Mouse (Mus musculus): ENCODE measurements around the gene Mid1. TPM values are rescaled to one million over a fixed set of nuclear protein-coding genes. Genes with fewer than 3 reads are reported as not detected.
"Not testable (repeated sequence)": the region's sequence is repeated elsewhere in the genome, so short reads cannot be mapped to it uniquely, and the experiment has no call there.

The Mid1 gene
- polyA plus RNA-seq, 1 experiment from 2014 or later, result 27.4 TPM

GRCm38 (mm10) chrX:170002510-170003197, 317.7 kb downstream of the Mid1 start:
- 34% methylated on average over 4 of the region's 18 CpGs for WGBS
- not testable (repeated sequence) for H3K9me3 ChIP-seq (ENCODE audit: control insufficient read depth, low read length); H3K4me3 ChIP-seq (ENCODE audit: low read depth, low read length); H3K4me2 ChIP-seq (ENCODE audit: low read depth, low read length, severe bottlenecking); H3K9ac ChIP-seq (ENCODE audit: low read length); DNase-seq (ENCODE audit: low spot score); H3K4me1 ChIP-seq (replicated peaks; ENCODE audit: control insufficient read depth, insufficient read depth, low read length); H3K36me3 ChIP-seq (ENCODE audit: control insufficient read depth, insufficient read depth, low read length); H3K27ac ChIP-seq (ENCODE audit: low read depth, low read length); H3K27me3 ChIP-seq (ENCODE audit: control insufficient read depth, insufficient read depth, low read length)
- ATAC-seq (replicated peaks; ENCODE audit: low FRiP score), result peak; percentile 66

GRCm38 (mm10) chrX:170003536-170003935, 318.5 kb downstream of the Mid1 start:
- H3K4me2 ChIP-seq (ENCODE audit: low read depth, low read length, severe bottlenecking); H3K27me3 ChIP-seq (ENCODE audit: control insufficient read depth, insufficient read depth, low read length); H3K27ac ChIP-seq (ENCODE audit: low read depth, low read length); H3K4me3 ChIP-seq (ENCODE audit: low read depth, low read length); ATAC-seq (replicated peaks; ENCODE audit: low FRiP score); H3K9ac ChIP-seq (ENCODE audit: low read length); H3K4me1 ChIP-seq (replicated peaks; ENCODE audit: control insufficient read depth, insufficient read depth, low read length); H3K36me3 ChIP-seq (ENCODE audit: control insufficient read depth, insufficient read depth, low read length): not testable (repeated sequence)
- peaks cover 12% of the 10 kb centered on the region for H3K9me3 ChIP-seq (ENCODE audit: control insufficient read depth, low read length)
- DNase-seq (ENCODE audit: low spot score), result peak; percentile 6
- 25% methylated on average over 1 of the region's 1 CpGs for WGBS

DNA sequence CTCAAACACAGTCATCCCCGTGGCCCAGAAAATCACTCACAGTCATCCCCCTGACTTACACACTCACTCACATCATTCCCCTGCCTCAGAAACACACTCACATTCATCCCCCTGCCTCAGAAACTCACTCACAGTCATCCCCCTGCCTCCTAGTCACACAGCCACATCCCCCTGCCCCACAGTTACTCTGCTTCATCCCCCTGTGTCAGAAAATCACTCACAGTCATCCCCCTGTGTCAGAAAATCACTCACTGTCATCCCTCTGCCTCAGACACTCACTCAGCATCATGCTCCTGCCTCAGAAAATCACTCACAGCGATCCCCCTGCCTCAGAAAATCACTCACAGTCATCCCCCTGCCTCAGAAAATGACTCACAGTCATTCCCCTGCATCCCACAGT, 319.2 kb downstream of the Mid1 start:
- peak; percentile 8 for DNase-seq (ENCODE audit: low spot score)
- H3K27ac ChIP-seq (ENCODE audit: low read depth, low read length), result 0 out of 2 replicates have a peak overlapping the region, but pooled peaks have one; percentile 3

GRCm38 (mm10) chrX:170004793-170005192, 319.8 kb downstream of the Mid1 start:
- peaks cover 10% of the 10 kb centered on the region for H3K4me1 ChIP-seq (replicated peaks; ENCODE audit: control insufficient read depth, insufficient read depth, low read length)
- H3K9me3 ChIP-seq (ENCODE audit: control insufficient read depth, low read length), result peaks cover 21% of the 10 kb centered on the region
- not testable (repeated sequence) for H3K4me3 ChIP-seq (ENCODE audit: low read depth, low read length); ATAC-seq (replicated peaks; ENCODE audit: low FRiP score); H3K4me2 ChIP-seq (ENCODE audit: low read depth, low read length, severe bottlenecking); H3K36me3 ChIP-seq (ENCODE audit: control insufficient read depth, insufficient read depth, low read length); H3K9ac ChIP-seq (ENCODE audit: low read length); H3K27ac ChIP-seq (ENCODE audit: low read depth, low read length); H3K27me3 ChIP-seq (ENCODE audit: control insufficient read depth, insufficient read depth, low read length)
- WGBS, result 26% methylated on average over 5 of the region's 5 CpGs
- peak; percentile 49 for DNase-seq (ENCODE audit: low spot score)

More for the DNA sequence above, 319.2 kb downstream of the Mid1 start:
- ATAC-seq (replicated peaks; ENCODE audit: low FRiP score), result peak; percentile 13; the same call in 1 of the 2 replicates
- Histone ChIP-seq H3K4me1 (replicated peaks; ENCODE audit: control insufficient read depth, insufficient read depth, low read length) (peaks cover 10% of the 10 kb centered on the region), H3K9me3 (ENCODE audit: control insufficient read depth, low read length) (peaks cover 16% of the 10 kb centered on the region)
- H3K27me3 ChIP-seq (ENCODE audit: control insufficient read depth, insufficient read depth, low read length); H3K4me2 ChIP-seq (ENCODE audit: low read depth, low read length, severe bottlenecking); H3K9ac ChIP-seq (ENCODE audit: low read length); H3K4me3 ChIP-seq (ENCODE audit: low read depth, low read length); H3K36me3 ChIP-seq (ENCODE audit: control insufficient read depth, insufficient read depth, low read length): not testable (repeated sequence)
- 45% methylated on average over 2 of the region's 2 CpGs for WGBS

GRCm38 (mm10) chrX:170005194-170005593, 320.2 kb downstream of the Mid1 start:
- not testable (repeated sequence) for H3K27me3 ChIP-seq (ENCODE audit: control insufficient read depth, insufficient read depth, low read length); H3K27ac ChIP-seq (ENCODE audit: low read depth, low read length); H3K4me2 ChIP-seq (ENCODE audit: low read depth, low read length, severe bottlenecking); H3K36me3 ChIP-seq (ENCODE audit: control insufficient read depth, insufficient read depth, low read length); H3K9ac ChIP-seq (ENCODE audit: low read length); H3K4me3 ChIP-seq (ENCODE audit: low read depth, low read length)
- Histone ChIP-seq H3K9me3 (ENCODE audit: control insufficient read depth, low read length) (peaks cover 24% of the 10 kb centered on the region), H3K4me1 (replicated peaks; ENCODE audit: control insufficient read depth, insufficient read depth, low read length) (peaks cover 10% of the 10 kb centered on the region)
- WGBS, result 28% methylated on average over 12 of the region's 13 CpGs
- ATAC-seq (replicated peaks; ENCODE audit: low FRiP score) (peak; percentile 3; the same call in 1 of the 2 replicates), DNase-seq (ENCODE audit: low spot score) (peak; percentile 55)

DNA sequence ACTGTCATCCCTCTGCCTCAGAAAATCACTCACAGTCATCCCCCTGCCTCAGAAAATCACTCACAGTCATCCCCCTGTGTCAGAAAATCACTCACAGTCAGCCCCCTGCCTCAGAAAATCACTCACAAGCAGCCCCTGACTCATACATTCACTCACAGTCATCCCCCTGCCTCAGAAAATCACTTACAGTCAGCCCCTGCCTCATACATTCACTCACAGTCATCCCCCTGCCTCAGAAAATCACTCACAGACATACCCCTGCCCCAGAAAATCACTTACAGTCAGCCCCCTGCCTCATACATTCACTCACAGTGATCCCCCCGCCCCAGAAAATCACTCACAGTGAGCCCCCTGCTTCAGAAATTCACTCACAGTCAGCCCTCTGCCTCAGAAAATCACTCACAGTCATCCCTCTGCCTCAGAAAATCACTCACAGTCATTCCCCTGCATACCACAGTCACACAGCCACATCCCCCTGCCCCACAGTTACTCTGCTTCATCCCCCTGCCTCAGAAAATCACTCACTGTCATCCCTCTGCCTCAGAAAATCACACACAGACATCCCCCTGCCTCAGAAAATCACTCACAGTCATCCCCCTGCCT, 320.8 kb downstream of the Mid1 start:
- H3K9ac ChIP-seq (ENCODE audit: low read length), result not testable (repeated sequence)
- 40% methylated on average over 1 of the region's 1 CpGs for WGBS
- peaks cover 27% of the 10 kb centered on the region for H3K9me3 ChIP-seq (ENCODE audit: control insufficient read depth, low read length)

GRCm38 (mm10) chrX:170006694-170007247, 321.8 kb downstream of the Mid1 start:
- H3K9ac ChIP-seq (ENCODE audit: low read length); H3K27me3 ChIP-seq (ENCODE audit: control insufficient read depth, insufficient read depth, low read length); H3K4me2 ChIP-seq (ENCODE audit: low read depth, low read length, severe bottlenecking); H3K4me1 ChIP-seq (replicated peaks; ENCODE audit: control insufficient read depth, insufficient read depth, low read length); H3K4me3 ChIP-seq (ENCODE audit: low read depth, low read length); ATAC-seq (replicated peaks; ENCODE audit: low FRiP score): not testable (repeated sequence)
- Histone ChIP-seq H3K36me3 (ENCODE audit: control insufficient read depth, insufficient read depth, low read length) (peaks cover 10% of the 10 kb centered on the region), H3K27ac (ENCODE audit: low read depth, low read length) (peak overlapping the region; percentile 1; the same call in 1 of the 2 replicates), H3K9me3 (ENCODE audit: control insufficient read depth, low read length) (peaks cover 29% of the 10 kb centered on the region)
- 44% methylated on average over 3 of the region's 3 CpGs for WGBS
- peak; percentile 55 for DNase-seq (ENCODE audit: low spot score)

More for the DNA sequence above, 320.8 kb downstream of the Mid1 start:
- not testable (repeated sequence) for H3K4me2 ChIP-seq (ENCODE audit: low read depth, low read length, severe bottlenecking); H3K36me3 ChIP-seq (ENCODE audit: control insufficient read depth, insufficient read depth, low read length); H3K4me3 ChIP-seq (ENCODE audit: low read depth, low read length); ATAC-seq (replicated peaks; ENCODE audit: low FRiP score); H3K27ac ChIP-seq (ENCODE audit: low read depth, low read length); H3K27me3 ChIP-seq (ENCODE audit: control insufficient read depth, insufficient read depth, low read length)
- H3K4me1 ChIP-seq (replicated peaks; ENCODE audit: control insufficient read depth, insufficient read depth, low read length), result peaks cover 10% of the 10 kb centered on the region
- DNase-seq (ENCODE audit: low spot score), result peak; percentile 17

- H3K9me3 ChIP-seq (ENCODE audit: control insufficient read depth, low read length), result peaks cover 29% of the 10 kb centered on the region
- H3K9ac ChIP-seq (ENCODE audit: low read length); H3K27me3 ChIP-seq (ENCODE audit: control insufficient read depth, insufficient read depth, low read length); H3K4me3 ChIP-seq (ENCODE audit: low read depth, low read length); H3K4me2 ChIP-seq (ENCODE audit: low read depth, low read length, severe bottlenecking); H3K4me1 ChIP-seq (replicated peaks; ENCODE audit: control insufficient read depth, insufficient read depth, low read length); ATAC-seq (replicated peaks; ENCODE audit: low FRiP score): not testable (repeated sequence)
- peak; percentile 56 for DNase-seq (ENCODE audit: low spot score)
- H3K27ac ChIP-seq (ENCODE audit: low read depth, low read length), result peak overlapping the region; percentile 32
- peaks cover 10% of the 10 kb centered on the region for H3K36me3 ChIP-seq (ENCODE audit: control insufficient read depth, insufficient read depth, low read length)
- WGBS, result 42% methylated on average over 2 of the region's 2 CpGs
Measured at GRCm38 (mm10) chrX:170007375-170008178, 322.6 kb downstream of the Mid1 start.
